Mouse (Mus musculus): ENCODE measurements around the gene Ckmt1. TPM values are rescaled to one million over a fixed set of nuclear protein-coding genes. Genes with fewer than 3 reads are reported as not detected.

Ckmt1 gene
- polyA plus RNA-seq (2012; rRNA removed) = 40.6 and 48.0 TPM in 2 replicates

GRCm38 (mm10) chr2:121357494-121357893 lies at the start of gene Ckmt1:
Ckmt1 (plus strand) TSS chr2:121357714.
- H3K27ac ChIP-seq (ENCODE audit: control insufficient read depth, insufficient read depth, low read length) = no peak within 1 kb of the TSS
- no peak for TF ChIP-seq CTCF (IDR thresholded peaks at IDR 0.05; ENCODE audit: borderline replicate concordance, control insufficient read depth, extremely low read depth, insufficient read depth, low read length, poor library complexity)
- TF ChIP-seq POLR2A (IDR thresholded peaks at IDR 0.05; ENCODE audit: control insufficient read depth, extremely low read depth, insufficient read depth, low read length, poor library complexity) = no peak
- DNase-seq = no peak
- peaks cover 5% of the 10 kb centered on the region; the same call in 1 of the 2 replicates for H3K27me3 ChIP-seq (ENCODE audit: control insufficient read depth, insufficient read depth, low read length)
- H3K4me1 ChIP-seq (replicated peaks; ENCODE audit: control insufficient read depth, insufficient read depth, low read length) = peaks cover 8% of the 10 kb centered on the region; the same call in 1 of the 2 replicates
- WGBS = 69% methylated on average over 5 of the region's 5 CpGs
- no peaks in the 10 kb centered on the region for H3K36me3 ChIP-seq (ENCODE audit: control insufficient read depth, insufficient read depth, low read length)
- no peak within 1 kb of the TSS for H3K4me3 ChIP-seq (ENCODE audit: control insufficient read depth, insufficient read depth, low read length)

- no peak overlapping the region for H3K27ac ChIP-seq (ENCODE audit: control insufficient read depth, insufficient read depth, low read length)
- H3K36me3 ChIP-seq (ENCODE audit: control insufficient read depth, insufficient read depth, low read length) = no peaks in the 10 kb centered on the region
- no peak for TF ChIP-seq CTCF (IDR thresholded peaks at IDR 0.05; ENCODE audit: borderline replicate concordance, control insufficient read depth, extremely low read depth, insufficient read depth, low read length, poor library complexity)
- TF ChIP-seq POLR2A (IDR thresholded peaks at IDR 0.05; ENCODE audit: control insufficient read depth, extremely low read depth, insufficient read depth, low read length, poor library complexity) = no peak
- no peaks in the 10 kb centered on the region; the same call in 1 of the 2 replicates for H3K4me1 ChIP-seq (replicated peaks; ENCODE audit: control insufficient read depth, insufficient read depth, low read length)
- H3K4me3 ChIP-seq (ENCODE audit: control insufficient read depth, insufficient read depth, low read length) = no peak overlapping the region
- 39% methylated on average over 5 of the region's 5 CpGs for WGBS
- DNase-seq = no peak
- H3K27me3 ChIP-seq (ENCODE audit: control insufficient read depth, insufficient read depth, low read length) = no peaks in the 10 kb centered on the region
Observed at GRCm38 (mm10) chr2:121308997-121309416, 48.5 kb upstream of the Ckmt1 start.

GRCm38 (mm10) chr2:121316278-121316677 lies 41.2 kb upstream of the Ckmt1 start:
- WGBS = 95% methylated on average over 8 of the region's 8 CpGs
- DNase-seq = no peak

GRCm38 (mm10) chr2:121323041-121323440 lies 34.5 kb upstream of the Ckmt1 start:
- no peak for DNase-seq
- no peaks in the 10 kb centered on the region for H3K36me3 ChIP-seq (ENCODE audit: control insufficient read depth, insufficient read depth, low read length)

More at GRCm38 (mm10) chr2:121316278-121316677, 41.2 kb upstream of the Ckmt1 start:
- TF ChIP-seq POLR2A (IDR thresholded peaks at IDR 0.05; ENCODE audit: control insufficient read depth, extremely low read depth, insufficient read depth, low read length, poor library complexity) (no peak), CTCF (IDR thresholded peaks at IDR 0.05; ENCODE audit: borderline replicate concordance, control insufficient read depth, extremely low read depth, insufficient read depth, low read length, poor library complexity) (no peak)
- H3K4me3 ChIP-seq (ENCODE audit: control insufficient read depth, insufficient read depth, low read length) = no peak overlapping the region
- no peaks in the 10 kb centered on the region for H3K36me3 ChIP-seq (ENCODE audit: control insufficient read depth, insufficient read depth, low read length)
- no peaks in the 10 kb centered on the region for H3K27me3 ChIP-seq (ENCODE audit: control insufficient read depth, insufficient read depth, low read length)
- H3K4me1 ChIP-seq (replicated peaks; ENCODE audit: control insufficient read depth, insufficient read depth, low read length) = no peaks in the 10 kb centered on the region
- no peak overlapping the region for H3K27ac ChIP-seq (ENCODE audit: control insufficient read depth, insufficient read depth, low read length)

GRCm38 (mm10) chr2:121323693-121324470 lies 33.6 kb upstream of the Ckmt1 start:
- WGBS = 71% methylated on average over 10 of the region's 10 CpGs
- Histone ChIP-seq H3K4me1 (replicated peaks; ENCODE audit: control insufficient read depth, insufficient read depth, low read length) (no peaks in the 10 kb centered on the region), H3K27ac (ENCODE audit: control insufficient read depth, insufficient read depth, low read length) (no peak overlapping the region), H3K4me3 (ENCODE audit: control insufficient read depth, insufficient read depth, low read length) (no peak overlapping the region), H3K36me3 (ENCODE audit: control insufficient read depth, insufficient read depth, low read length) (no peaks in the 10 kb centered on the region), H3K27me3 (ENCODE audit: control insufficient read depth, insufficient read depth, low read length) (no peaks in the 10 kb centered on the region)
- no peak for DNase-seq
- no peak for TF ChIP-seq POLR2A (IDR thresholded peaks at IDR 0.05; ENCODE audit: control insufficient read depth, extremely low read depth, insufficient read depth, low read length, poor library complexity)
- no peak for TF ChIP-seq CTCF (IDR thresholded peaks at IDR 0.05; ENCODE audit: borderline replicate concordance, control insufficient read depth, extremely low read depth, insufficient read depth, low read length, poor library complexity)

More at GRCm38 (mm10) chr2:121323041-121323440, 34.5 kb upstream of the Ckmt1 start:
- no peaks in the 10 kb centered on the region for H3K4me1 ChIP-seq (replicated peaks; ENCODE audit: control insufficient read depth, insufficient read depth, low read length)
- TF ChIP-seq CTCF (IDR thresholded peaks at IDR 0.05; ENCODE audit: borderline replicate concordance, control insufficient read depth, extremely low read depth, insufficient read depth, low read length, poor library complexity) (no peak), POLR2A (IDR thresholded peaks at IDR 0.05; ENCODE audit: control insufficient read depth, extremely low read depth, insufficient read depth, low read length, poor library complexity) (no peak)
- WGBS = 96% methylated on average over 10 of the region's 10 CpGs
- no peak overlapping the region for H3K27ac ChIP-seq (ENCODE audit: control insufficient read depth, insufficient read depth, low read length)
- no peaks in the 10 kb centered on the region for H3K27me3 ChIP-seq (ENCODE audit: control insufficient read depth, insufficient read depth, low read length)
- no peak overlapping the region for H3K4me3 ChIP-seq (ENCODE audit: control insufficient read depth, insufficient read depth, low read length)

GRCm38 (mm10) chr2:121329492-121329891 lies 28.0 kb upstream of the Ckmt1 start:
- no peaks in the 10 kb centered on the region for H3K36me3 ChIP-seq (ENCODE audit: control insufficient read depth, insufficient read depth, low read length)
- TF ChIP-seq POLR2A (IDR thresholded peaks at IDR 0.05; ENCODE audit: control insufficient read depth, extremely low read depth, insufficient read depth, low read length, poor library complexity) (no peak), CTCF (IDR thresholded peaks at IDR 0.05; ENCODE audit: borderline replicate concordance, control insufficient read depth, extremely low read depth, insufficient read depth, low read length, poor library complexity) (no peak)
- H3K4me1 ChIP-seq (replicated peaks; ENCODE audit: control insufficient read depth, insufficient read depth, low read length) = no peaks in the 10 kb centered on the region
- no peaks in the 10 kb centered on the region for H3K27me3 ChIP-seq (ENCODE audit: control insufficient read depth, insufficient read depth, low read length)
- H3K4me3 ChIP-seq (ENCODE audit: control insufficient read depth, insufficient read depth, low read length) = no peak overlapping the region
- 93% methylated on average over 2 of the region's 2 CpGs for WGBS
- no peak for DNase-seq
- no peak overlapping the region for H3K27ac ChIP-seq (ENCODE audit: control insufficient read depth, insufficient read depth, low read length)
